Mouse (Mus musculus) limb, embryonic 11.5 days (tissue): ENCODE measurements at regions not wholly inside any gene's neighbourhood (a gene's known extent, or its start where the extent isn't known, plus 50 kb on each side); places are given as distances from the start of the nearest gene placed in this dataset.

Source experiments
- ATAC-seq: fragments of 200-750 bp; cut with Nextera tagmentation; 2 replicates; pipeline ENCODE4 v1.8.0; 2017; ENCODE audit warnings: low read depth; ENCODE audit not compliant: insufficient number of reproducible peaks, low FRiP score, low TSS enrichment
- DNase-seq: peaks from one replicate; pipeline ENCODE4 v3.0.0-alpha.2; 2015; ENCODE audit warnings: low spot score
- H3K27ac ChIP-seq: fragments of 300-500 bp; sonication (generic); replicated peaks from 2 replicates; pipeline ENCODE4 v1.5.1; 2014; ENCODE audit warnings: low read depth, mild to moderate bottlenecking, low read length
- H3K27me3 ChIP-seq: fragments of 300-500 bp; sonication (generic); 2 replicates; pipeline ENCODE4 v1.6.1; 2014; ENCODE audit warnings: mild to moderate bottlenecking, low read length, mixed read lengths; ENCODE audit not compliant: control insufficient read depth, insufficient read depth
- H3K36me3 ChIP-seq: fragments of 300-500 bp; sonication (generic); 2 replicates; pipeline ENCODE4 v1.6.1; 2014; ENCODE audit warnings: mild to moderate bottlenecking, low read length, moderate library complexity, mixed read lengths; ENCODE audit not compliant: control insufficient read depth, insufficient read depth
- H3K4me1 ChIP-seq: fragments of 300-500 bp; sonication (generic); 2 replicates; pipeline ENCODE4 v1.6.1; 2014; ENCODE audit warnings: low read length, mixed read lengths; ENCODE audit not compliant: control insufficient read depth, insufficient read depth
- H3K4me2 ChIP-seq: fragments of 300-500 bp; sonication (generic); 2 replicates; pipeline ENCODE4 v1.6.1; 2014; ENCODE audit warnings: low read depth, mild to moderate bottlenecking, moderate library complexity; ENCODE audit not compliant: severe bottlenecking
- H3K4me3 ChIP-seq: fragments of 300-500 bp; sonication (generic); 2 replicates; pipeline ENCODE4 v1.5.1; 2014; ENCODE audit warnings: low read depth, low read length
- H3K9ac ChIP-seq: fragments of 300-500 bp; sonication (generic); 2 replicates; pipeline ENCODE4 v1.6.1; 2014; ENCODE audit warnings: mild to moderate bottlenecking, low read length
- H3K9me3 ChIP-seq: fragments of 300-500 bp; sonication (generic); 2 replicates; pipeline ENCODE4 v1.6.1; 2016; ENCODE audit warnings: low read length; ENCODE audit not compliant: control insufficient read depth
- WGBS: fragments of 180-500 bp; shearing (Covaris S2); extraction: QIAGEN DNeasy Blood & Tissue Kit; methylation state at CpG from one replicate; pipeline ENCODE4 v1.1.7; 2014; 5-methylcytosine and 5-hydroxymethylcytosine counted together

DNA sequence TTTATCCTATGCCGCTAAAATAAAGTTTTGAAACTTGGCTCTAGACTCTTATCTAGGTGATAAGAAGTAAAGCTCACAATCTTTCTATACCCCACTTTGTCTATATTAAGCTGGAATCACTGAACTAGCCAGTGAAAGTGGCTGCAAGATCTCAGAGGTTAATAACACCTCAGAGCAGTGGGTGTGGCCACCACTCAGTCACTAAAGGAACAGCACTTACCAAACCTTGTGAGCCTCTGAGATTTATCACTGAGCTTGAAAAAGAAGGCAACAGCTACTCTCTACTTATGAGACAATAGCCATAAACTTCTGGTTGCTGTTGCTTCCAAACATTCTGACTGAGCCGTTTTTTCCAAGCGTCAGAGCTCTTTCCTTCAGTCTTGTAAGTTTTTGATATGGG lies 484.6 kb upstream of the Cdh11 start:
- DNase-seq (no peak), ATAC-seq (no peak)
- Histone ChIP-seq H3K4me1 (peaks cover 19% of the 10 kb centered on the region), H3K9me3 (no peaks in the 10 kb centered on the region), H3K27ac (peak overlapping the region; percentile 89), H3K36me3 (no peaks in the 10 kb centered on the region), H3K9ac (no peak overlapping the region), H3K4me3 (no peak overlapping the region), H3K4me2 (no peak overlapping the region), H3K27me3 (no peaks in the 10 kb centered on the region)
- 64% methylated on average over 3 of the region's 3 CpGs for WGBS

DNA sequence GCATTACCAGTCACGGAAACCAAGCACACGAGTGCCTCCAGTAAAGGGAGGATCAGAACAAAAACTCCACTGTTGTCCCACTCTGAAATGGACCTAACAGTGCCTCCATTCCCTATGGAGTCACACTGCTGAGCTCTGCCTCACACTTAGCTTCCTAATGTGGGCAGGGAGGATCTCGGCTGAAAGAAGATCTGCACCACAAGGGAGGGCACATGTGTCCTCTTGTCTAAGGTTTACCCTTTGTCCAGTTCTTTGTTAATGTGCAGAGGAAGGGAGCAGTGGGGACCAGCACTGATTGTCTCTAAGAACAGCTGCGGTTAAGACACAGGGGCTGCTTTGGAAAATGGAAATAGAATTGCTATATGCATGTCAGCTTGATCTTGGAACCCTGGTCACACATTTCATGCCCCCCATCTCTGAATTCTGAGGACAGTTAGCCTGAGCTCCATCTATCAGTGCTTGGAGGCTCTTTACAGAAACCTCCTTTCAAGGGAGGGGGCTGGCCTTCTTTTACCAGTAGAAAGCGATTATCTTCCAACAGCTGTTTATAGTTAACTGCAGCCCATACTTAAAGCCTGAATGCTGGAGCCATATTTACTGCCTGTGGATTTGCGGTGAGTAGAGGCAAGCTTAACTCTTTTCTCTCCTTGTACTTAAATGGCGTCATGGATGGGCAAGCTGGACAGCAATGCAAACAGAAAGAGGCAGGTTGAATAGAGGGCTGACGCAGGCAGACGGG lies 485.5 kb upstream of the Cdh11 start:
- WGBS = 16% methylated on average over 9 of the region's 9 CpGs
- no peaks in the 10 kb centered on the region for H3K9me3 ChIP-seq
- ATAC-seq (peak; percentile 83), DNase-seq (peak; percentile 54)
- no peaks in the 10 kb centered on the region for H3K27me3 ChIP-seq
- no peak overlapping the region; the same call in 1 of the 2 replicates for H3K9ac ChIP-seq
- peak overlapping the region; percentile 89 for H3K27ac ChIP-seq
- H3K4me1 ChIP-seq = peaks cover 19% of the 10 kb centered on the region
- no peak overlapping the region for H3K4me2 ChIP-seq
- H3K36me3 ChIP-seq = no peaks in the 10 kb centered on the region
- H3K4me3 ChIP-seq = no peak overlapping the region

DNA sequence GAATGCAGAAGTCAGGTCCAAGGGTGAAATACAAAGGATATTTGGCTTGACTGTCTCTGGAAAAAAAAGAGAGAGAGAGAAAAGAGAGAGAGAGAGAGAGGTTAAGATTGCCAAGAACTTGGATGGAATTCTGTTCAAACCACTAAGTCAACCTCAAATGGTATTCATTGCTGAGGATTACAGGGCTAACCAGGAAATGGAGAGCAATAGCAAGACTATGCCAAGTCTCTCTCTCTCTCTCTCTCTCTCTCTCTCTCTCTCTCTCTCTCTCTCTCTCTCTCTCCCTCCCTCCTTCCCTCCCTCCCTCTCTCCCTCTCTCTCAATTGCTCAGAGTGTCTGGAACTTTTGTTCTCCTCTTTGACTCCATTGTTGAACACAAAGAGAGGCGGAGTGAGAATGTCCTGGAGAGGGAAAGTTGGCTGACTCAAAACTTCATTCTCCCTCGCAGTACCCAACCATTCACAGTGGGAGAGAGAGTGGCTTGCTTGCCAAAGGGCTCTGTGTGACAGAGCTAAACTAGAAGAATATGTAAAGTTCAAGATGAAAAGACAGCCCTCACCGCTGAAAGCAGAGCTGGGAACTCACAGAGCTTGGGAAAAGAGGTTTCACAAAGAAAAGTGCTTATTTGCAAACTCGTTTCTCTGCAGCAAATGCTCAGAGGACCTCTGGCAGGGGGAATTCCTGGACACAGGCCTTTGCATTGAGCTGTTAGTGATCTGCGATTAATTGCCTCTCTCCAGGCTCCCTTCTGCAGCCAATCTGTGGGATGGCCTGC lies 487.1 kb upstream of the Cdh11 start:
- Histone ChIP-seq H3K36me3 (no peaks in the 10 kb centered on the region), H3K4me2 (no peak overlapping the region), H3K27me3 (no peaks in the 10 kb centered on the region), H3K4me1 (peaks cover 19% of the 10 kb centered on the region), H3K9ac (no peak overlapping the region), H3K4me3 (no peak overlapping the region), H3K9me3 (no peaks in the 10 kb centered on the region), H3K27ac (peak overlapping the region; percentile 32; the same call in 1 of the 2 replicates)
- 23% methylated on average over 5 of the region's 5 CpGs for WGBS
- ATAC-seq (no peak), DNase-seq (peak; percentile 35)

DNA sequence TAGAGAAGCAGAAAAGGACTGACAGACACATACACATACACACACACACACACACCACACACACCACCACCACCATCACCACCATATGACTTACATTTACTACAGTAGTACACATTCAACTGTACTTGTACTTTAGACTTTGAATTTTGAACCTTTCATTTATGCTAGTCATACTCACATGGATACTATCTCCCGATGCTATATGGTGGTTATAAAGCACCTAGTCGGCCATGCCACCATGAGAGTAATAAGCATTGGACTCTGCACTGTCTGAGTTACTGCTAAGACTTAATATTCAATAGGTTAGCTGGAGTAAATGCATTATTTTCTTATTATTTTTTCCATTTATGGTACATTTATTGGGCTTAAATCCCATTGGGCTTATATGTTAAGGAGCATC lies 488.0 kb upstream of the Cdh11 start:
- Histone ChIP-seq H3K36me3 (no peaks in the 10 kb centered on the region), H3K27ac (no peak overlapping the region), H3K4me2 (no peak overlapping the region), H3K4me1 (peaks cover 19% of the 10 kb centered on the region), H3K9ac (no peak overlapping the region), H3K9me3 (no peaks in the 10 kb centered on the region), H3K27me3 (no peaks in the 10 kb centered on the region), H3K4me3 (no peak overlapping the region)
- 95% methylated on average over 2 of the region's 2 CpGs for WGBS
- ATAC-seq = no peak
- no peak for DNase-seq

DNA sequence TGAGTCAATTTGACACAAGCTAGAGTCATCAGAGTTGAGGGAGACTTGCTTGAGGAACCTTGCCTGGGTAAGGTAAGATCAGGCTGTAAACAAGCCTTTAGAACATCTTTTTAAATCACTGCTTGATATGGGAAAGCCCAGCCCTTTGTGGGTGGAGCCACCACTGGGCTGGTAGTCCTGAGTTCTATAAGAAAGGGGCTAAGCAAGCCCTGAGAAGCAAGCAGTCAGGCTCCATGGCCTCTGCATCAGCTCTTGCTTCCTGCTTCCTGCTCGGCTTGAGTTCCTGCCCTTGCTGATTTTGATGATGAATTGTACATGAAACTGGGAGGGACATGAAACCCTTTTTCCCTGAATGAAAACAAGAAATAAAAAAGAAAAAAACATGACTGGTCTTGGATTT lies 496.4 kb upstream of the Cdh11 start:
- H3K27me3 ChIP-seq = no peaks in the 10 kb centered on the region
- WGBS = 32% methylated on average over 1 of the region's 1 CpGs
- no peaks in the 10 kb centered on the region for H3K4me1 ChIP-seq
- DNase-seq (no peak), ATAC-seq (no peak)
- no peak overlapping the region for H3K4me3 ChIP-seq
- H3K9me3 ChIP-seq = no peaks in the 10 kb centered on the region
- no peaks in the 10 kb centered on the region for H3K36me3 ChIP-seq
- no peak overlapping the region for H3K4me2 ChIP-seq
- H3K9ac ChIP-seq = no peak overlapping the region
- H3K27ac ChIP-seq = no peak overlapping the region

DNA sequence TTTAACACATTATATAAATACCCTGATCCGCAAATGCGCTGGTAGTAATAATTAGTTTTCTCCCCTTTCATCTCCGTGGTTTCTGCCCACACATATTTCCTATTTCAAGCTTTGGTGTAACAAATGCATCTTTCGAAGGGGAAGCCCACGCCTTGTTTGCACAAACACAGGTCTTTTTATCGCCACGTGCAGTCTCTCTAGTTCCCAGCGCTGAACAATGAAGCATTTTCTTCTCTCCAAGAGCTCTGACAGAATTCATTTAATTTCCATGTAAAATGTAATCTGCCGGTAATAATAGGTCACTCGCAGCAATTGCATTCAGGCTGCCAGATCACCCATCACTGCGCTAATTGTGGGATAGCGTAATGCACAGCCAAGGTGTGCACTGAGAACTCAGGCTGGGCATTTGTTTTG lies 503.1 kb upstream of the Cdh11 start:
- no peak overlapping the region for H3K4me3 ChIP-seq
- no peaks in the 10 kb centered on the region for H3K9me3 ChIP-seq
- no peaks in the 10 kb centered on the region for H3K27me3 ChIP-seq
- DNase-seq (no peak), ATAC-seq (no peak)
- H3K9ac ChIP-seq = no peak overlapping the region
- no peak overlapping the region for H3K27ac ChIP-seq
- 82% methylated on average over 12 of the region's 12 CpGs for WGBS
- 0 out of 2 replicates have a peak, but pooled peaks cover 2% of the 10 kb centered on the region for H3K4me1 ChIP-seq
- H3K36me3 ChIP-seq = no peaks in the 10 kb centered on the region
- H3K4me2 ChIP-seq = no peak overlapping the region

DNA sequence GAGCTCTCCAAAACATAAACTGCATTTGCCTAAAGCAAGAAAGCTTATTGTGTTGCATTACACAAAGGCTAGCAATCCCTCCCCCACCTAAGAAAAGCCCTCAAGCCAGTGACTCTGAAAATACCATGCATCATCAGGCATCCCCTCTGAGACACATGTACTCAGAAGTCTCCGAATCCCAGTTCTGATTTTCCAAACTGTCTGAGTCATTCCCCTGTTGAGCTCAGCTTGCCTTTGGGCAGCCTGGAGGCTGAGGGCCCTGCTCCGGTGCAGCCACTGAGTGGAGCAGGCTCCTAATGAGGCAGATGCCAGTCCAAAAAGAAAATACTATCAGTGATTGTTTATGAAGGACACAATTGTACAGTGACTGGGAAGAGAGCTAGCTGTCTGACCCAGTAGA lies 507.5 kb upstream of the Cdh11 start:
- Histone ChIP-seq H3K9ac (no peak overlapping the region), H3K36me3 (no peaks in the 10 kb centered on the region), H3K4me1 (0 out of 2 replicates have a peak, but pooled peaks cover 2% of the 10 kb centered on the region), H3K4me2 (no peak overlapping the region), H3K9me3 (no peaks in the 10 kb centered on the region), H3K27me3 (no peaks in the 10 kb centered on the region), H3K27ac (no peak overlapping the region), H3K4me3 (no peak overlapping the region)
- DNase-seq = no peak
- WGBS = 79% methylated on average over 2 of the region's 2 CpGs
- no peak for ATAC-seq

DNA sequence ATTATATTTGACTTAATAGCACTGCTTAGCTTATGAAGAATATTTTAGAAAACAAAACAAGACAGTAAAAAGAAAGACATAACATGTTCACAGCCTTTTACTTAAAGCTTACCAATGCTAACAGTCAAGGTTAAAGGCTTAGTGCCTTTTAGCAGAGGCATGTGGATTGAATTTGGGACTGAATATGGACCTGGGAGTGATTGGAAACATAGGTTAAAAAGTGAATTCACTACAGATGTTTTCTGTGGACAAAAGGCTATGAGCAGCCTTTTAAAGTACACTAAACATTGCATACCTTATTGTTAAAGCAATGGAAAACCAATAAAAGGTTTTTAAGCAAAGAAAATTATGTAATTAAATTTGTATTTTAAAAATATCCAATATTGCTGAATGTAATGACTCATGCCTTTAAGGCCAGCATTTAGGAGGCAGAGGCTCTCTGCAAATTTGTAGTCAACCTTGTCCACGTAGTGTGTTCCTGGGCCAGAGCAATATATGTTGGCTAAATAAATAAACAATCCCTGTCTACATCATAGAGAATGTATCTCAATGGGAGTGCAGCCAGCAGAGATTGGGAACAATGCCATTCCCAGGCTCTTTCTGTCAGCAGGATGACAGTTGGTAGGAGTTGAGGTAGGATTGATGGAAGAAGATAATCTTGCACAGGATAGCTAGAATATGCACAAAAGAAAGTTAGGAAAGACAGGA lies 521.2 kb upstream of the Cdh11 start:
- H3K36me3 ChIP-seq = no peaks in the 10 kb centered on the region
- no peak overlapping the region for H3K4me3 ChIP-seq
- no peak overlapping the region for H3K27ac ChIP-seq

More for the DNA sequence above, 521.2 kb upstream of the Cdh11 start:
- 40% methylated on average over 1 of the region's 1 CpGs for WGBS
- Histone ChIP-seq H3K4me1 (no peaks in the 10 kb centered on the region), H3K4me2 (no peak overlapping the region), H3K9me3 (no peaks in the 10 kb centered on the region), H3K9ac (no peak overlapping the region), H3K27me3 (no peaks in the 10 kb centered on the region)
- ATAC-seq (no peak), DNase-seq (no peak)
